Mouse (Mus musculus): Measurements from ENCODE around the gene Mertk.

GRCm38 (mm10) chr2:128786341-128786740, 87.6 kb downstream of the Mertk start:
- TF ChIP-seq CTCF (IDR thresholded peaks at IDR 0.05; ENCODE audit: extremely low read depth, insufficient read length, insufficient replicate concordance, low read depth, low read length) (no peak), POLR2A (IDR thresholded peaks at IDR 0.05; ENCODE audit: low read depth, low read length) (no peak)

Data from small intestine, adult 2 months (tissue).